Mouse (Mus musculus): ENCODE measurements around the gene Ttc28. TPM values are rescaled to one million over a fixed set of nuclear protein-coding genes. Genes with fewer than 3 reads are reported as not detected.
A peak's percentile ranks its signal among the peaks of the same experiment; 100 is the strongest.

The Ttc28 gene
- polyA plus RNA-seq, 1 experiment from 2014 or later, result 3.5 TPM

- Histone ChIP-seq H3K36me3 (ENCODE audit: control insufficient read depth, insufficient read depth, low read length) (no peaks in the 10 kb centered on the region), H3K4me3 (ENCODE audit: low read depth, low read length) (no peak overlapping the region), H3K27ac (replicated peaks) (no peak overlapping the region), H3K27me3 (ENCODE audit: control insufficient read depth, insufficient read depth, low read length) (no peaks in the 10 kb centered on the region), H3K9ac (ENCODE audit: low read length) (no peak overlapping the region), H3K4me2 (replicated peaks; ENCODE audit: low read depth) (no peak overlapping the region), H3K9me3 (ENCODE audit: control insufficient read depth, low read length) (no peaks in the 10 kb centered on the region), H3K4me1 (replicated peaks; ENCODE audit: control insufficient read depth, insufficient read depth) (no peaks in the 10 kb centered on the region)
- TF ChIP-seq CTCF (IDR thresholded peaks at IDR 0.05; ENCODE audit: low read depth), result peak; percentile 41
- no peak for TF ChIP-seq EP300 (optimal IDR thresholded peaks at IDR 0.05)
- DNase-seq (ENCODE audit: low spot score) (no peak), ATAC-seq (ENCODE audit: low FRiP score, low TSS enrichment) (no peak)
Observed at GRCm38 (mm10) chr5:110908879-110909278, 29.3 kb downstream of the Ttc28 start.

- WGBS, result 88% methylated on average over 4 of the region's 4 CpGs
- H3K4me1 ChIP-seq (replicated peaks; ENCODE audit: control insufficient read depth, insufficient read depth), result no peaks in the 10 kb centered on the region
- H3K27me3 ChIP-seq (ENCODE audit: control insufficient read depth, insufficient read depth, low read length), result no peaks in the 10 kb centered on the region
- no peak for DNase-seq (ENCODE audit: low spot score)
- no peak overlapping the region for H3K27ac ChIP-seq (replicated peaks)
- no peak overlapping the region for H3K4me2 ChIP-seq (replicated peaks; ENCODE audit: low read depth)
- TF ChIP-seq EP300 (optimal IDR thresholded peaks at IDR 0.05) (no peak), CTCF (IDR thresholded peaks at IDR 0.05; ENCODE audit: low read depth) (no peak)
- H3K9ac ChIP-seq (ENCODE audit: low read length), result no peak overlapping the region
- H3K9me3 ChIP-seq (ENCODE audit: control insufficient read depth, low read length), result no peaks in the 10 kb centered on the region
- no peaks in the 10 kb centered on the region for H3K36me3 ChIP-seq (ENCODE audit: control insufficient read depth, insufficient read depth, low read length)
- H3K4me3 ChIP-seq (ENCODE audit: low read depth, low read length), result no peak overlapping the region
- no peak for ATAC-seq (ENCODE audit: low FRiP score, low TSS enrichment)
Observed at GRCm38 (mm10) chr5:110909955-110910589, 30.5 kb downstream of the Ttc28 start.

GRCm38 (mm10) chr5:110914859-110915258 is 35.3 kb downstream of the Ttc28 start:
- no peak overlapping the region for H3K9ac ChIP-seq (ENCODE audit: low read length)
- WGBS, result 77% methylated on average over 11 of the region's 11 CpGs
- no peak for ATAC-seq (ENCODE audit: low FRiP score, low TSS enrichment)

GRCm38 (mm10) chr5:110916241-110916640 is 36.6 kb downstream of the Ttc28 start:
- no peaks in the 10 kb centered on the region for H3K9me3 ChIP-seq (ENCODE audit: control insufficient read depth, low read length)
- TF ChIP-seq EP300 (optimal IDR thresholded peaks at IDR 0.05) (no peak), CTCF (IDR thresholded peaks at IDR 0.05; ENCODE audit: low read depth) (no peak)
- H3K36me3 ChIP-seq (ENCODE audit: control insufficient read depth, insufficient read depth, low read length), result no peaks in the 10 kb centered on the region
- 90% methylated on average over 3 of the region's 3 CpGs for WGBS
- H3K27ac ChIP-seq (replicated peaks), result no peak overlapping the region
- H3K4me2 ChIP-seq (replicated peaks; ENCODE audit: low read depth), result no peak overlapping the region
- H3K4me1 ChIP-seq (replicated peaks; ENCODE audit: control insufficient read depth, insufficient read depth), result no peaks in the 10 kb centered on the region
- ATAC-seq (ENCODE audit: low FRiP score, low TSS enrichment) (no peak), DNase-seq (ENCODE audit: low spot score) (no peak)
- H3K27me3 ChIP-seq (ENCODE audit: control insufficient read depth, insufficient read depth, low read length), result no peaks in the 10 kb centered on the region
- H3K9ac ChIP-seq (ENCODE audit: low read length), result no peak overlapping the region
- H3K4me3 ChIP-seq (ENCODE audit: low read depth, low read length), result no peak overlapping the region

More at GRCm38 (mm10) chr5:110914859-110915258, 35.3 kb downstream of the Ttc28 start:
- TF ChIP-seq EP300 (optimal IDR thresholded peaks at IDR 0.05) (no peak), CTCF (IDR thresholded peaks at IDR 0.05; ENCODE audit: low read depth) (no peak)
- H3K4me2 ChIP-seq (replicated peaks; ENCODE audit: low read depth), result no peak overlapping the region
- H3K9me3 ChIP-seq (ENCODE audit: control insufficient read depth, low read length), result no peaks in the 10 kb centered on the region
- H3K4me1 ChIP-seq (replicated peaks; ENCODE audit: control insufficient read depth, insufficient read depth), result no peaks in the 10 kb centered on the region
- H3K36me3 ChIP-seq (ENCODE audit: control insufficient read depth, insufficient read depth, low read length), result no peaks in the 10 kb centered on the region
- no peaks in the 10 kb centered on the region for H3K27me3 ChIP-seq (ENCODE audit: control insufficient read depth, insufficient read depth, low read length)
- DNase-seq (ENCODE audit: low spot score), result no peak
- no peak overlapping the region for H3K4me3 ChIP-seq (ENCODE audit: low read depth, low read length)
- H3K27ac ChIP-seq (replicated peaks), result no peak overlapping the region

GRCm38 (mm10) chr5:110919541-110919940 is 39.9 kb downstream of the Ttc28 start:
- no peak for TF ChIP-seq CTCF (IDR thresholded peaks at IDR 0.05; ENCODE audit: low read depth)
- TF ChIP-seq EP300 (optimal IDR thresholded peaks at IDR 0.05), result no peak
- Histone ChIP-seq H3K36me3 (ENCODE audit: control insufficient read depth, insufficient read depth, low read length) (no peaks in the 10 kb centered on the region), H3K4me3 (ENCODE audit: low read depth, low read length) (no peak overlapping the region), H3K4me2 (replicated peaks; ENCODE audit: low read depth) (no peak overlapping the region), H3K9me3 (ENCODE audit: control insufficient read depth, low read length) (no peaks in the 10 kb centered on the region), H3K27me3 (ENCODE audit: control insufficient read depth, insufficient read depth, low read length) (no peaks in the 10 kb centered on the region), H3K9ac (ENCODE audit: low read length) (no peak overlapping the region), H3K4me1 (replicated peaks; ENCODE audit: control insufficient read depth, insufficient read depth) (no peaks in the 10 kb centered on the region), H3K27ac (replicated peaks) (no peak overlapping the region)
- WGBS, result 78% methylated on average over 4 of the region's 4 CpGs
- ATAC-seq (ENCODE audit: low FRiP score, low TSS enrichment), result no peak
- DNase-seq (ENCODE audit: low spot score), result no peak

GRCm38 (mm10) chr5:110923336-110923735 is 43.7 kb downstream of the Ttc28 start:
- DNase-seq (ENCODE audit: low spot score) (no peak), ATAC-seq (ENCODE audit: low FRiP score, low TSS enrichment) (no peak)
- Histone ChIP-seq H3K4me3 (ENCODE audit: low read depth, low read length) (no peak overlapping the region), H3K4me2 (replicated peaks; ENCODE audit: low read depth) (no peak overlapping the region), H3K4me1 (replicated peaks; ENCODE audit: control insufficient read depth, insufficient read depth) (no peaks in the 10 kb centered on the region), H3K27ac (replicated peaks) (no peak overlapping the region), H3K36me3 (ENCODE audit: control insufficient read depth, insufficient read depth, low read length) (no peaks in the 10 kb centered on the region), H3K9me3 (ENCODE audit: control insufficient read depth, low read length) (no peaks in the 10 kb centered on the region), H3K9ac (ENCODE audit: low read length) (no peak overlapping the region), H3K27me3 (ENCODE audit: control insufficient read depth, insufficient read depth, low read length) (no peaks in the 10 kb centered on the region)
- 14% methylated on average over 1 of the region's 1 CpGs for WGBS
- TF ChIP-seq CTCF (IDR thresholded peaks at IDR 0.05; ENCODE audit: low read depth) (peak; percentile 70), EP300 (optimal IDR thresholded peaks at IDR 0.05) (no peak)

Data from stomach, postnatal 0 days (tissue).